Mouse (Mus musculus): ENCODE data around the gene Sfr1. TPM values are rescaled to one million over a fixed set of nuclear protein-coding genes. Genes with fewer than 3 reads are reported as not detected.
A peak's percentile ranks its signal among the peaks of the same experiment; 100 is the strongest.

Gene Sfr1
- 100 to 1,000 TPM; 106 to 110 TPM for total RNA-seq (2021)
- long read RNA-seq, transcript Sfr1-201 (4 exons, 1,657 nt): major isoform, 48 of 107 reads
- long read RNA-seq, partial matches to known transcripts: 2 of 107 reads
- long read RNA-seq, other reads (novel, unspliced or antisense): 57 of 107 reads

- peak; percentile 99 to 100 for DNase-seq (ENCODE audit: low spot score in 2 of 2)
These were observed at the start of gene Sfr1 for GRCm38 (mm10) chr19:47731071-47731881. Gene Sfr1, plus strand, starts transcription at chr19:47731682.

- DNase-seq (ENCODE audit: low spot score in 2 of 2): no peak
These were observed 41.9 kb upstream of the Sfr1 start for GRCm38 (mm10) chr19:47689592-47689991.

- no peak for DNase-seq (ENCODE audit: low spot score in 2 of 2)
These were observed 39.5 kb upstream of the Sfr1 start, which contains the start of gene Col17a1 for GRCm38 (mm10) chr19:47691994-47692393. Gene Col17a1, minus strand, starts transcription at chr19:47692094.

- no peak for DNase-seq (ENCODE audit: low spot score in 2 of 2)
These were observed 35.8 kb upstream of the Sfr1 start for GRCm38 (mm10) chr19:47695725-47696124.

GRCm38 (mm10) chr19:47696411-47696810 is 35.1 kb upstream of the Sfr1 start:
- no peak for DNase-seq (ENCODE audit: low spot score in 2 of 2)

- DNase-seq (ENCODE audit: low spot score in 2 of 2): no peak
These were observed 34.4 kb upstream of the Sfr1 start for GRCm38 (mm10) chr19:47697067-47697466.

GRCm38 (mm10) chr19:47698266-47698665 is 33.2 kb upstream of the Sfr1 start:
- DNase-seq (ENCODE audit: low spot score in 2 of 2): no peak

- no peak for DNase-seq (ENCODE audit: low spot score in 2 of 2)
These were observed 31.7 kb upstream of the Sfr1 start for GRCm38 (mm10) chr19:47699743-47700142.

- no peak for DNase-seq (ENCODE audit: low spot score in 2 of 2)
These were observed 31.0 kb upstream of the Sfr1 start for GRCm38 (mm10) chr19:47700509-47700908.

GRCm38 (mm10) chr19:47705080-47705771 is 26.3 kb upstream of the Sfr1 start:
- no peak for DNase-seq (ENCODE audit: low spot score in 2 of 2)

GRCm38 (mm10) chr19:47705772-47706309 is 25.6 kb upstream of the Sfr1 start:
- DNase-seq (ENCODE audit: low spot score in 2 of 2): no peak

- peak; percentile 14 to 63 for DNase-seq (ENCODE audit: low spot score in 2 of 2)
These were observed 21.1 kb upstream of the Sfr1 start for GRCm38 (mm10) chr19:47710376-47710775.

- peak in 1 of 2 experiments; percentile 55 for DNase-seq (ENCODE audit: low spot score in 2 of 2)
These were observed 18.0 kb upstream of the Sfr1 start for GRCm38 (mm10) chr19:47713457-47713856.

- DNase-seq (ENCODE audit: low spot score in 2 of 2): no peak
These were observed 15.3 kb upstream of the Sfr1 start for GRCm38 (mm10) chr19:47716144-47716543.

- DNase-seq (ENCODE audit: low spot score in 2 of 2): no peak
These were observed 12.3 kb upstream of the Sfr1 start for GRCm38 (mm10) chr19:47719147-47719546.

GRCm38 (mm10) chr19:47722471-47722870 is 9.0 kb upstream of the Sfr1 start:
- no peak for DNase-seq (ENCODE audit: low spot score in 2 of 2)

- DNase-seq (ENCODE audit: low spot score in 2 of 2): no peak
These were observed 6.6 kb upstream of the Sfr1 start for GRCm38 (mm10) chr19:47724903-47725302.

GRCm38 (mm10) chr19:47725643-47726140 is 5.8 kb upstream of the Sfr1 start:
- no peak for DNase-seq (ENCODE audit: low spot score in 2 of 2)

- peak; percentile 63 to 80 for DNase-seq (ENCODE audit: low spot score in 2 of 2)
These were observed 801 bp upstream of the Sfr1 start for GRCm38 (mm10) chr19:47730691-47731070.

- peak in 1 of 2 experiments; percentile 47 for DNase-seq (ENCODE audit: low spot score in 2 of 2)
These were observed 449 bp downstream of the Sfr1 start for GRCm38 (mm10) chr19:47731931-47732330.

- peak in 1 of 2 experiments; percentile 55 for DNase-seq (ENCODE audit: low spot score in 2 of 2)
These were observed 15.6 kb downstream of the Sfr1 start for GRCm38 (mm10) chr19:47747072-47747471.

- DNase-seq (ENCODE audit: low spot score in 2 of 2): no peak
These were observed 17.5 kb downstream of the Sfr1 start for GRCm38 (mm10) chr19:47748950-47749349.

All from layer of hippocampus, adult 18-20 months (tissue).